Mouse (Mus musculus) testis, adult 2 months (tissue): ENCODE results near the gene Synpo2.

ENCODE experiments used
- CTCF ChIP-seq: fragments of 200-500 bp; IDR thresholded peaks from 2 replicates; pipeline ENCODE4 v1.5.1; 2012; ENCODE audit warnings: low read depth, mild to moderate bottlenecking, inconsistent platforms, low read length, moderate library complexity; ENCODE audit not compliant: control insufficient read depth, insufficient read depth, insufficient replicate concordance
- POLR2A ChIP-seq: fragments of 200-500 bp; IDR thresholded peaks from 2 replicates; pipeline ENCODE4 v1.6.1; 2012; ENCODE audit warnings: low read depth, mild to moderate bottlenecking, inconsistent platforms, low read length, moderate library complexity; ENCODE audit not compliant: control insufficient read depth

DNA sequence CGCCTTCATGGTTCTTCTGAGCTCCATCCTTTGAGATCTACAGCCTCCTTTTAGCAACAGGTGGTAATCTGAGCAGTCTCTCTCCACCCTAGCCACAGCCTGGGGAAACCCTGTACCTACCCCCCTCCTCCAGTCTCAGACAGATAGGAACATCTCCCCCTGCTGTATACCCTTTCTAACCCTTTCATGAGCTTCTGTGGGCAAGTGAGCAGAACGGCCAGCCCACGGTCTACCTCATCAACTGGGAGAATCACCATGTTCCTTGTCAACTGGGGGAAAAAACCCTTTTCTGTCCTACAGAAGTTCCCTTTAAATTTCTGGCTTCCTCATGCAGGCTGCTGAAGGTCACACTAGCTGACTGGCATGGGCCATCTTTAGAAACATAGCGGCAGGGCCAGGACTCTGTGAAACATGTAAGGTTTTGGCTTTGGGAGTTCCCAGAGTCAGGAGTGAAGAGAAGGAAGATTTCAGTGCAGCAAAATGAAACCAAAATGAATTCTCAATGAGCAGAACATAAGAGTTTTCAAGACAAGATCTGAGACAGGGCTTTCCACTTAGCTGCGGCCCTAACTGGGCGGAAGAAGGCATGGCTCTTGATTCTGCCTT is 104.7 kb downstream of the Synpo2 start:
- TF ChIP-seq POLR2A (no peak), CTCF (no peak)
